Mouse (Mus musculus) left cerebral cortex, postnatal 14 days (tissue): Measurements from ENCODE around the gene Arl6ip1. TPM values are rescaled to one million over a fixed set of nuclear protein-coding genes. Genes with fewer than 3 reads are reported as not detected.
"Not testable (repeated sequence)": the region's sequence is repeated elsewhere in the genome, so short reads cannot be mapped to it uniquely, and the experiment has no call there.

ENCODE experiments used
- DNase-seq, 2 experiments: peaks; one replicate each; pipeline ENCODE4 v3.0.0; 2021 to 2022; ENCODE audit warnings: low spot score in 2 of 2, mixed read lengths in 1 of 2
- intact Hi-C: fragments of 180-260 bp; cut with DNase I; formaldehyde crosslinking; loops from one replicate; pipeline ENCODE4 v1.15.1; 2025
- long read RNA-seq, 2 experiments: library from polyadenylated mRNA; stranded (forward); transcript quantifications; one replicate each; pipeline ENCODE4 v2.0.0; 2021
- total RNA-seq, 2 experiments: library from RNA; stranded (reverse); gene quantifications; 2 replicates each; pipeline ENCODE4 v1.2.3; 2021

Arl6ip1 gene
- total RNA-seq = 100 to 1,000 TPM; 239 to 272 TPM
- long read RNA-seq, experiment 1, transcript Arl6ip1-201 (6 exons, 2,171 nt) = major isoform, 534 of 563 reads
- long read RNA-seq, experiment 1, partial matches to known transcripts = 13 of 563 reads
- long read RNA-seq, experiment 1, other reads (novel, unspliced or antisense) = 15 of 563 reads
- long read RNA-seq, experiment 2, transcript Arl6ip1-201 (6 exons, 2,171 nt) = major isoform, 483 of 505 reads
- long read RNA-seq, experiment 2, partial matches to known transcripts = 16 of 505 reads
- long read RNA-seq, experiment 2, other reads (novel, unspliced or antisense) = 4 of 505 reads

- intact Hi-C loops = no loop called here
Observed at GRCm38 (mm10) chr7:118129430-118130041, at the start of gene Arl6ip1. Gene Arl6ip1, minus strand, starts transcription at chr7:118129662.

GRCm38 (mm10) chr7:118175821-118176355, 46.4 kb upstream of the Arl6ip1 start:
- no peak for DNase-seq
- intact Hi-C loops = no loop called here

More at GRCm38 (mm10) chr7:118129430-118130041, at the start of gene Arl6ip1:
- peak; percentile 97 to 99 for DNase-seq

- DNase-seq, intact Hi-C loops: not testable (repeated sequence)
Observed at GRCm38 (mm10) chr7:118170125-118170524, 40.7 kb upstream of the Arl6ip1 start.

GRCm38 (mm10) chr7:118163006-118163405, 33.5 kb upstream of the Arl6ip1 start:
- DNase-seq = no peak
- intact Hi-C loops = loop anchor here (10.0 kb wide), 1 partner anchor 132 kb away; no protein-coding TSS in a partner anchor

- DNase-seq = peak; percentile 59 to 70
- intact Hi-C loops = loop anchor here (10.0 kb wide), 1 partner anchor 135 kb away; no protein-coding TSS in a partner anchor
Observed at GRCm38 (mm10) chr7:118160121-118160520, 30.7 kb upstream of the Arl6ip1 start.

- intact Hi-C loops = no loop called here
- DNase-seq = no peak
Observed at GRCm38 (mm10) chr7:118156461-118156860, 27.0 kb upstream of the Arl6ip1 start.

GRCm38 (mm10) chr7:118154150-118154549, 24.7 kb upstream of the Arl6ip1 start:
- intact Hi-C loops = no loop called here
- peak; percentile 19 to 23 for DNase-seq

- intact Hi-C loops = no loop called here
- DNase-seq = no peak
Observed at GRCm38 (mm10) chr7:118143602-118144001, 14.1 kb upstream of the Arl6ip1 start.

- DNase-seq = no peak
- intact Hi-C loops = no loop called here
Observed at GRCm38 (mm10) chr7:118143123-118143522, 13.7 kb upstream of the Arl6ip1 start.

GRCm38 (mm10) chr7:118141271-118141670, 11.8 kb upstream of the Arl6ip1 start:
- intact Hi-C loops = no loop called here
- DNase-seq = no peak

GRCm38 (mm10) chr7:118135128-118135527, 5.7 kb upstream of the Arl6ip1 start:
- no peak for DNase-seq
- intact Hi-C loops = no loop called here

- intact Hi-C loops = no loop called here
- DNase-seq = no peak
Observed at GRCm38 (mm10) chr7:118128925-118129429, 485 bp downstream of the Arl6ip1 start.

GRCm38 (mm10) chr7:118126219-118126875, 3.1 kb downstream of the Arl6ip1 start:
- intact Hi-C loops = no loop called here
- DNase-seq = no peak

- intact Hi-C loops = no loop called here
- no peak for DNase-seq
Observed at GRCm38 (mm10) chr7:118125736-118126135, 3.7 kb downstream of the Arl6ip1 start.

GRCm38 (mm10) chr7:118123512-118124411, 5.7 kb downstream of the Arl6ip1 start:
- no peak for DNase-seq
- intact Hi-C loops = no loop called here

- intact Hi-C loops = no loop called here
- no peak for DNase-seq
Observed at GRCm38 (mm10) chr7:118122235-118122634, 7.2 kb downstream of the Arl6ip1 start.

GRCm38 (mm10) chr7:118120654-118121053, 8.8 kb downstream of the Arl6ip1 start:
- no peak for DNase-seq

GRCm38 (mm10) chr7:118119946-118120345, 9.5 kb downstream of the Arl6ip1 start:
- DNase-seq = no peak
- intact Hi-C loops = no loop called here

More at GRCm38 (mm10) chr7:118120654-118121053, 8.8 kb downstream of the Arl6ip1 start:
- intact Hi-C loops = no loop called here

GRCm38 (mm10) chr7:118119142-118119541, 10.3 kb downstream of the Arl6ip1 start:
- no peak for DNase-seq
- intact Hi-C loops = no loop called here
